Mouse (Mus musculus): ENCODE measurements at regions not wholly inside any gene's neighbourhood (a gene's known extent, or its start where the extent isn't known, plus 50 kb on each side); places are given as distances from the start of the nearest gene placed in this dataset.
"Not testable (repeated sequence)": the region's sequence is repeated elsewhere in the genome, so short reads cannot be mapped to it uniquely, and the experiment has no call there.

- DNase-seq = no peak
Observed at GRCm38 (mm10) chr3:117112766-117113165, 144.0 kb upstream of the Palmd start.

GRCm38 (mm10) chr3:117112304-117112703 lies 143.5 kb upstream of the Palmd start:
- DNase-seq = no peak

- no peak for DNase-seq
Observed at GRCm38 (mm10) chr3:117108966-117109700, 140.3 kb upstream of the Palmd start.

- no peak for DNase-seq
Observed at GRCm38 (mm10) chr3:117107986-117108385, 139.2 kb upstream of the Palmd start.

- DNase-seq = no peak
Observed at GRCm38 (mm10) chr3:117107378-117107777, 138.6 kb upstream of the Palmd start.

- DNase-seq = no peak
Observed at GRCm38 (mm10) chr3:117087646-117088045, 118.9 kb upstream of the Palmd start.

GRCm38 (mm10) chr3:117076734-117077133 lies 107.9 kb upstream of the Palmd start:
- DNase-seq = no peak

- no peak for DNase-seq
Observed at GRCm38 (mm10) chr3:117073399-117073798, 104.6 kb upstream of the Palmd start.

- no peak for DNase-seq
Observed at GRCm38 (mm10) chr3:117072998-117073397, 104.2 kb upstream of the Palmd start.

GRCm38 (mm10) chr3:117071851-117072250 lies 103.1 kb upstream of the Palmd start:
- DNase-seq = no peak

GRCm38 (mm10) chr3:117067470-117068053 lies 98.8 kb upstream of the Palmd start:
- no peak for DNase-seq

GRCm38 (mm10) chr3:117065904-117066303 lies 97.1 kb upstream of the Palmd start:
- DNase-seq = no peak

- no peak for DNase-seq
Observed at GRCm38 (mm10) chr3:117061831-117062230, 93.0 kb upstream of the Palmd start.

- DNase-seq = no peak
Observed at GRCm38 (mm10) chr3:117061182-117061581, 92.4 kb upstream of the Palmd start.

GRCm38 (mm10) chr3:117054711-117055110 lies 85.9 kb upstream of the Palmd start:
- not testable (repeated sequence) for DNase-seq

- DNase-seq = no peak
Observed at GRCm38 (mm10) chr3:117051431-117051830, 82.6 kb upstream of the Palmd start.

- no peak for DNase-seq
Observed at GRCm38 (mm10) chr3:117050909-117051308, 82.1 kb upstream of the Palmd start.

- DNase-seq = no peak
Observed at GRCm38 (mm10) chr3:117049410-117049809, 80.6 kb upstream of the Palmd start.

- DNase-seq = no peak
Observed at GRCm38 (mm10) chr3:117044809-117045208, 76.0 kb upstream of the Palmd start.

- DNase-seq = no peak
Observed at GRCm38 (mm10) chr3:117044304-117044703, 75.5 kb upstream of the Palmd start.

- DNase-seq = no peak
Observed at GRCm38 (mm10) chr3:117038928-117039300, 70.1 kb upstream of the Palmd start.

GRCm38 (mm10) chr3:117038280-117038927 lies 69.6 kb upstream of the Palmd start:
- no peak for DNase-seq

Data from right cerebral cortex, postnatal 14 days (tissue).